Comparison of ENCODE assay signal across 8 mouse cellular contexts in the genomic region with DNA sequence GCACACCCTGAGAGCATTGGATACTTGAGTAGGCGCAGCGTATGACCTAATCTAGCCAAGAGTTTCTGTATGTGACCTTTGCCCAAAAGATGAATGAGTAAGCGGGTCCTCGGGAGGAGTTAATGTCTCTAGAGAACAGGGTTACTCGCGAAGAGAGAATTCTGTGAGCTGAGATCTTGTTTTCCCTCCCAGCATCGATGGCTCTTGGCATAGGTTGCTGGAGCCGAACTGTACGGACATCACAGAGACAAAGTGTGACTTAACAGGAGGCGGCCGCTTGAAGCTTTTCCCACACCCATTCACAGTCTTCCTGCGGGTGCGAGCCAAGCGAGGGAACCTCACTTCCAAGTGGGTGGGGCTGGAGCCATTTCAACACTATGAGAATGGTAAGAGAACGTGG. TPM values are rescaled to one million over a fixed set of nuclear protein-coding genes. Genes with fewer than 3 reads are reported as not detected.
DNase-seq lines count a peak whose midpoint lies in the region; TF ChIP-seq lines count a peak whose summit lies in the region.
"Had no signal": no experiment of that assay in that cellular context is flagged by ENCODE, and none has a peak within 500 bp of the region (broad histone marks: within the 10 kb centered on the region; RNA-seq: fewer than 3 reads in every experiment).

No protein-coding gene starts in this region.

- peaks cover 2% of the 10 kb centered on the region; the same call in 1 of the 2 replicates for H3K36me3 ChIP-seq in kidney, adult 2 months (ENCODE audit: control insufficient read depth, insufficient read depth, low read length)

- DNase-seq in kidney, adult 2 months = peak; percentile 46
- DNase-seq in kidney, postnatal 4 days = no peak
- DNase-seq in ZHBTc4 (ENCODE audit: low read depth, low spot score) = peak; percentile 51
- peak; percentile 70 for DNase-seq in gastrocnemius, adult 18-20 months (ENCODE audit: low spot score)
- DNase-seq in lung, postnatal 14 days = peak; percentile 71
- DNase-seq in ovary, postnatal 10 days (ENCODE audit: low spot score) = no peak
- no peak for DNase-seq in layer of hippocampus, adult 8-10 months (ENCODE audit: low spot score in 2 of 2)

- WGBS in kidney, adult 2 months = 57% methylated on average over 15 of the region's 15 CpGs

- no peaks in the 10 kb centered on the region for H3K27me3 ChIP-seq in kidney, adult 2 months (replicated peaks; ENCODE audit: control insufficient read depth, insufficient read depth, low read length)
- H3K27me3 ChIP-seq: limb, embryonic 12.5 days had no signal

- TF ChIP-seq POLR2A in kidney, adult 2 months (IDR thresholded peaks at IDR 0.05; ENCODE audit: low read depth, low read length) = no peak

- H3K4me1 ChIP-seq in kidney, adult 2 months (ENCODE audit: control insufficient read depth, insufficient read depth, low read length) = peaks cover 10% of the 10 kb centered on the region; the same call in 1 of the 2 replicates

- no peak overlapping the region for H3K4me3 ChIP-seq in kidney, adult 2 months (ENCODE audit: insufficient read depth, low read depth, low read length)
- H3K4me3 ChIP-seq: limb, embryonic 12.5 days had no signal

- no peak for TF ChIP-seq CTCF in kidney, adult 2 months (conservative IDR thresholded peaks at IDR 0.05; ENCODE audit: insufficient read depth, insufficient read length, low read depth, low read length)

- H3K27ac ChIP-seq in kidney, adult 2 months (ENCODE audit: insufficient read depth, low read depth, low read length) = no peak overlapping the region
- H3K27ac ChIP-seq: limb, embryonic 12.5 days had no signal

RNA-seq across cellular contexts. Expression of a gene that starts 10.8 kb away (rescaled TPM):
- 15.1 and 17.7 TPM in 2 replicates for polyA plus RNA-seq in kidney, adult 2 months (2012; rRNA removed)
- total RNA-seq in gastrocnemius, adult 18-20 months (2021) = 10 to 100 TPM; 52.7 to 61.5 TPM
- 10 to 100 TPM; 38.9 to 52.7 (median 46.3) TPM for total RNA-seq in layer of hippocampus, adult 8-10 months (2022)

RNA-seq across cellular contexts. Expression of a gene that starts 39.9 kb away (rescaled TPM):
- polyA plus RNA-seq in kidney, adult 2 months (2012; rRNA removed) = 39.2 and 40.7 TPM in 2 replicates
- total RNA-seq in gastrocnemius, adult 18-20 months (2021) = 10 to 100 TPM; 13.1 to 15.1 TPM
- 100 to 1,000 TPM in 2 of 4 experiments, 10 to 100 TPM in 2; 78.8 to 108 (median 89.8) TPM for total RNA-seq in layer of hippocampus, adult 8-10 months (2022)

Comparison
In these comparisons a context has a peak if more than half of its experiments do, and no peak if none do; other contexts are left out.
1. DNase-seq: peak in kidney, adult 2 months (single experiment), ZHBTc4 (single experiment), gastrocnemius, adult 18-20 months (single experiment) and lung, postnatal 14 days (single experiment); none in kidney, postnatal 4 days (0 of 2), ovary, postnatal 10 days (single experiment) and layer of hippocampus, adult 8-10 months (0 of 2).
2. RNA of a gene that starts 39.9 kb away (total RNA-seq): 78.8 to 108 TPM in layer of hippocampus, adult 8-10 months; 13.1 to 15.1 TPM in gastrocnemius, adult 18-20 months; every median in the first group is over 4 times any median in the second.